Mouse (Mus musculus) NIH3T3 (cell line): ENCODE results near the gene Stoml1.

ENCODE experiments used
- DNase-seq: peaks from one replicate; pipeline ENCODE4 v3.0.0-alpha.2; 2012; ENCODE audit warnings: low read depth

The Stoml1 gene

GRCm38 (mm10) chr9:58303599-58304271, 50.8 kb downstream of the Stoml1 start:
- DNase-seq: peak; percentile 71

GRCm38 (mm10) chr9:58305686-58306085, 52.7 kb downstream of the Stoml1 start:
- DNase-seq: peak; percentile 86

GRCm38 (mm10) chr9:58308395-58308794, 55.4 kb downstream of the Stoml1 start:
- peak; percentile 94 for DNase-seq

- DNase-seq: peak; percentile 61
Measured at GRCm38 (mm10) chr9:58310043-58310660, 57.2 kb downstream of the Stoml1 start.

GRCm38 (mm10) chr9:58311191-58311910, 58.4 kb downstream of the Stoml1 start:
- DNase-seq: peak; percentile 90
